Mouse (Mus musculus): ENCODE data around the gene Syna.

GRCm38 (mm10) chr5:134532417-134532816 lies 27.6 kb downstream of the Syna start:
- TF ChIP-seq CTCF (conservative IDR thresholded peaks at IDR 0.05; ENCODE audit: low read length): no peak
- no peak for TF ChIP-seq NANOG (IDR thresholded peaks at IDR 0.05; ENCODE audit: borderline replicate concordance, low read length)
- TF ChIP-seq POU5F1 (IDR thresholded peaks at IDR 0.05; ENCODE audit: borderline replicate concordance, low read length): no peak

Data from E14TG2a.4 (cell line).